Mouse (Mus musculus) midbrain, embryonic 16.5 days (tissue): ENCODE measurements around the gene Sept9. TPM values are rescaled to one million over a fixed set of nuclear protein-coding genes. Genes with fewer than 3 reads are reported as not detected.
A peak's percentile ranks its signal among the peaks of the same experiment; 100 is the strongest.

Experiments used
- ATAC-seq: fragments of 200-750 bp; cut with Nextera tagmentation; 2 replicates; pipeline ENCODE4 v1.8.0; 2017; ENCODE audit warnings: moderate TSS enrichment
- H3K27ac ChIP-seq: fragments of 300-500 bp; sonication (generic); 2 replicates; pipeline ENCODE4 v1.5.1; 2014; ENCODE audit warnings: mild to moderate bottlenecking, low read length, mixed read lengths
- H3K27me3 ChIP-seq: fragments of 300-500 bp; sonication (generic); 2 replicates; pipeline ENCODE4 v1.6.1; 2014; ENCODE audit warnings: low read depth, low read length, mixed read lengths; ENCODE audit not compliant: control insufficient read depth, insufficient read depth
- H3K36me3 ChIP-seq: fragments of 300-500 bp; sonication (generic); 2 replicates; pipeline ENCODE4 v1.6.1; 2014; ENCODE audit warnings: mild to moderate bottlenecking, low read length, moderate library complexity, mixed read lengths; ENCODE audit not compliant: control insufficient read depth, insufficient read depth
- H3K4me1 ChIP-seq: fragments of 300-500 bp; sonication (generic); 2 replicates; pipeline ENCODE4 v1.6.1; 2014; ENCODE audit warnings: mild to moderate bottlenecking, low read length, mixed read lengths; ENCODE audit not compliant: control insufficient read depth, insufficient read depth
- H3K4me2 ChIP-seq: fragments of 300-500 bp; sonication (generic); 2 replicates; pipeline ENCODE4 v1.6.1; 2014; ENCODE audit warnings: mild to moderate bottlenecking, low read length, mixed read lengths
- H3K4me3 ChIP-seq: fragments of 300-500 bp; sonication (generic); 2 replicates; pipeline ENCODE4 v1.5.1; 2014; ENCODE audit warnings: low read depth, mild to moderate bottlenecking, low read length, moderate library complexity, mixed read lengths
- H3K9ac ChIP-seq: fragments of 300-500 bp; sonication (generic); 2 replicates; pipeline ENCODE4 v1.6.1; 2014; ENCODE audit warnings: low read depth, low read length, mixed read lengths
- H3K9me3 ChIP-seq: fragments of 300-500 bp; sonication (generic); replicated peaks from 2 replicates; pipeline ENCODE4 v1.6.1; 2014; ENCODE audit warnings: mild to moderate bottlenecking, low read length, mixed read lengths; ENCODE audit not compliant: control insufficient read depth, poor library complexity, severe bottlenecking
- WGBS: fragments of 180-500 bp; shearing (Covaris S2); extraction: QIAGEN DNeasy Blood & Tissue Kit; methylation state at CpG from one replicate; pipeline ENCODE4 v1.1.7; 2014; 5-methylcytosine and 5-hydroxymethylcytosine counted together
- polyA plus RNA-seq: library from polyadenylated mRNA; unstranded; fragments of >200 nt; fragmentation: Nextera tagmentation; extraction: Ambion mirVana; gene quantifications from 2 replicates; pipeline ENCODE4 v1.2.1, GENCODE M21; 2015

Sept9 gene
- polyA plus RNA-seq, 1 experiment from 2014 or later, result 103 TPM

GRCm38 (mm10) chr11:117347256-117347655, 147.8 kb downstream of the Sept9 start:
- Histone ChIP-seq H3K4me2 (no peak overlapping the region), H3K27ac (peak overlapping the region; percentile 48; the same call in 1 of the 2 replicates), H3K4me1 (peaks cover 53% of the 10 kb centered on the region), H3K4me3 (no peak overlapping the region), H3K9me3 (no peaks in the 10 kb centered on the region), H3K9ac (peak overlapping the region; percentile 45; the same call in 1 of the 2 replicates), H3K27me3 (no peaks in the 10 kb centered on the region), H3K36me3 (peaks cover 4% of the 10 kb centered on the region; the same call in 1 of the 2 replicates)
- ATAC-seq, result no peak
- 87% methylated on average over 4 of the region's 4 CpGs for WGBS

- no peak overlapping the region; the same call in 1 of the 2 replicates for H3K4me2 ChIP-seq
- H3K4me1 ChIP-seq, result peaks cover 53% of the 10 kb centered on the region
- H3K36me3 ChIP-seq, result peaks cover 11% of the 10 kb centered on the region
- H3K9ac ChIP-seq, result 0 out of 2 replicates have a peak overlapping the region, but pooled peaks have one; percentile 33
- no peak overlapping the region for H3K4me3 ChIP-seq
- no peak for ATAC-seq
- H3K9me3 ChIP-seq, result no peaks in the 10 kb centered on the region
- H3K27me3 ChIP-seq, result no peaks in the 10 kb centered on the region
- 53% methylated on average over 10 of the region's 10 CpGs for WGBS
- 0 out of 2 replicates have a peak overlapping the region, but pooled peaks have one; percentile 19 for H3K27ac ChIP-seq
Observed at GRCm38 (mm10) chr11:117348429-117349103, 149.1 kb downstream of the Sept9 start.

- Histone ChIP-seq H3K9me3 (no peaks in the 10 kb centered on the region), H3K36me3 (peaks cover 13% of the 10 kb centered on the region), H3K9ac (peak overlapping the region; percentile 41; the same call in 1 of the 2 replicates), H3K27me3 (no peaks in the 10 kb centered on the region), H3K4me1 (peaks cover 46% of the 10 kb centered on the region), H3K4me2 (no peak overlapping the region), H3K4me3 (no peak overlapping the region), H3K27ac (0 out of 2 replicates have a peak overlapping the region, but pooled peaks have one; percentile 19)
- no peak for ATAC-seq
- 42% methylated on average over 20 of the region's 20 CpGs for WGBS
Observed at GRCm38 (mm10) chr11:117349429-117350363, 150.2 kb downstream of the Sept9 start.

DNA sequence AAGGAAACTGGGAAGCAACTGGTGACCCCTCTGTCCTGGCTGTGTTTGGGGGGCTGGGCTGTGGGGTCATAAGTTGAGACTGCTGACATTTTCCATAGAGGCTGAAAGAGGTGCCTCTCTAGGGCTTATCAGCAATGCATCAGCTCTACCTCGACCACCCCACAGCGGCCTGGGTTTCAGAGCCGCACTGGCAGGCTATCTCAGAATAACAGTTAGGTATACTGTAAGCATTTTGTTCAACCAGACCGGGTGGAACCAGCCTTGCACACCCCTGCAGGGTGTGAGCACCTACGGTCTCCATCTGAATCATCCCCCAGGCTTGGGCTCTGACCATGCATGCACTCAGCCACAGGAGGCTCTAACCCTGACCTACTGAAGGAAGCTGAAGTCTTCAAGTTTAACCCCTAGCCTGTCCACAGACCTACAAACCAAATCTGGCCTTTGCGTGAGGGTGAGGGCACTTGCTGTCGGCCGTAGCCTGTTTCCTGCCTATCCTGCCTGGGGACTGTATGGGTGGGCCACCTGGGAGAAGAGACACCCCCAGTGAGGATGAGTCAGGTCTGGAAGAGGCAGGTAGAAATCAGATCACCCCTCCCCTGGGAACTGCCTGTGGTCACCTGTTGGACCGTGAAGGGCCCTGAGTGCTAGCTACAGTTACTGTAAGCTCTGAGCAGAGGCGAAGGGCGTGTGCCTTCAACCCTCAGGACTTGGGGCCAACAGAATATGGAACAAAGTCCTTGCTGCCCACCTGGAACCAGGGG, 151.2 kb downstream of the Sept9 start:
- no peak overlapping the region for H3K9ac ChIP-seq
- H3K4me3 ChIP-seq, result no peak overlapping the region
- H3K9me3 ChIP-seq, result no peaks in the 10 kb centered on the region
- H3K4me1 ChIP-seq, result peaks cover 37% of the 10 kb centered on the region
- WGBS, result 86% methylated on average over 11 of the region's 11 CpGs
- no peak overlapping the region for H3K27ac ChIP-seq
- no peak for ATAC-seq
- no peaks in the 10 kb centered on the region for H3K27me3 ChIP-seq
- peaks cover 23% of the 10 kb centered on the region for H3K36me3 ChIP-seq
- H3K4me2 ChIP-seq, result no peak overlapping the region

DNA sequence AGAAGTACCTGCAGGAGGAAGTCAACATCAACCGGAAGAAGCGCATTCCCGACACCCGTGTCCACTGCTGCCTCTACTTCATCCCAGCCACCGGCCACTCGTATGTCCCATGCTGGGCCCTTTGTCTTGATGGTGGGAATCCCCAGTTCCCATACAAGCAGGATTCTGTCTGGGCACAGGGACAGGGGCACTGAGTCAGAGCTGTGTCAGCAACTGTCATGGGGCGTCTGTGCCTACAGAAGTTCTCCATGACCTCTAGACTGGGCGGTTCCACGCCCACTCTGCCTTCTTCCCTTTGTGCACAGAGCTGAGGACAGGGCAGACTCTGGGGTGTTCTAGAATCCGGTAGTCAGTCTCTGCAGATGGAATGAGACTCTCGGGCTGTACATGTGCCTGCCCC, 153.7 kb downstream of the Sept9 start:
- H3K36me3 ChIP-seq, result peaks cover 38% of the 10 kb centered on the region
- H3K4me2 ChIP-seq, result no peak overlapping the region
- H3K9me3 ChIP-seq, result no peaks in the 10 kb centered on the region
- no peak overlapping the region for H3K9ac ChIP-seq
- 88% methylated on average over 11 of the region's 11 CpGs for WGBS
- no peak for ATAC-seq
- no peaks in the 10 kb centered on the region for H3K27me3 ChIP-seq
- no peak overlapping the region for H3K4me3 ChIP-seq
- peaks cover 17% of the 10 kb centered on the region for H3K4me1 ChIP-seq
- H3K27ac ChIP-seq, result no peak overlapping the region

DNA sequence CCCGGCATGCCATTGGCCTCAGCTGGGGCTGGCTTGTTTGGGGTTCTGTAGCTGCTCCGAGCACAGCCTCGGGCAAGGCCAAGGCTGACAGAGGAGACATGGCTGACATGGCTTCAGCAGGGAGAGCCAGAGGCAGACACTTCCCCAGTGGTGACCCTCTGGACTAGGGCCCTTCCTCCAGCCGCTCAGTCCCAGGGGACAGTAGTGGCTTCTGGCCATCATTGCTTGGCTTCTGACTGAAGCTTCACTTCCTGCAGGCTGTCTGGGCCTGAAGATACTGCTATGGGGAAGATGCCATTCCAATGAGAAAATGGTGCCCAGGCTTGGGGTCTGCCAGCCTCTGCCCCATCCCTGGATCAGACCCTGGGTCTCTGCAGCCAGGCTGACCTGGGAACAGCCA, 154.6 kb downstream of the Sept9 start:
- ATAC-seq, result no peak
- WGBS, result 92% methylated on average over 4 of the region's 4 CpGs
- Histone ChIP-seq H3K4me3 (no peak overlapping the region), H3K36me3 (peaks cover 40% of the 10 kb centered on the region), H3K9ac (no peak overlapping the region), H3K27me3 (no peaks in the 10 kb centered on the region), H3K4me2 (no peak overlapping the region), H3K27ac (no peak overlapping the region), H3K4me1 (peaks cover 8% of the 10 kb centered on the region), H3K9me3 (no peaks in the 10 kb centered on the region)

- Histone ChIP-seq H3K4me2 (no peak overlapping the region), H3K9ac (no peak overlapping the region), H3K27me3 (no peaks in the 10 kb centered on the region), H3K4me3 (no peak overlapping the region), H3K9me3 (no peaks in the 10 kb centered on the region), H3K36me3 (peaks cover 44% of the 10 kb centered on the region), H3K27ac (no peak overlapping the region), H3K4me1 (no peaks in the 10 kb centered on the region)
- WGBS, result 76% methylated on average over 3 of the region's 3 CpGs
- ATAC-seq, result no peak
Observed at GRCm38 (mm10) chr11:117356937-117357336, 157.5 kb downstream of the Sept9 start.

DNA sequence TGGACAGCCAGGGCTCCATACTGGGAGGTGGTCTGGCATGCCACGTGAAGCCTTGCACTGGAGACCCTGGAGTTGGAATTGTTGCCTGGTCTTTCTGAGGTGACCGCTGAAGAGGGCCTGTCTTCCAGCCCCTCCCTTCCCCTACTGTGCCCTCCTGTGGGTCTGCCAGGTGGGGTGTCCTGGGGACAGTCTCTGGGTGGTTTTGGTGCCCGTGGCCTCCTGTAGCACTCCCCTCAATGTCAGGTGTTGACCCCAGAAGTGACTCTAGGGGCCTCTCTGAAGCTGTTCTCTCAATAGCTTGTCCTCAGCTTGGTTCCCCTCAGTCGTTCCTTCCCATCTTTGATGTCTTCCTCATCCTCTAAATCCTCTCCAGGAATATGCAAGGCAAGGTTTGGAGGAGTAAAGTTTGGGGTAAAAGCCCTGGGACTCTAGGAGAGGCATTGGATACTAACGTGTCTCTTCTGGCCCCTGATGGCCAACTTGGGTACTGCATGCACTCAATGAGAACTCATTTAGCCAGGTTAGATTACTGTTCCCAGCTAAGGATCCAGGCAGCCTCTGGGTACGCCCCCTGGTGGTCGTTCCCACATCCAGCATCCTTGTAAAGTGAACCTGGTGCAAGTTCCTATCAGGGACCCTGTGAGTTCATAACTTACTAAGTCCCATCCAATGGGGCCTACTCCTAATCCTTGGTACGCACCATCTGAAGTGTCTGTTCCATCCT, 158.6 kb downstream of the Sept9 start:
- Histone ChIP-seq H3K27ac (no peak overlapping the region), H3K27me3 (no peaks in the 10 kb centered on the region), H3K36me3 (peaks cover 39% of the 10 kb centered on the region), H3K9ac (no peak overlapping the region), H3K9me3 (no peaks in the 10 kb centered on the region), H3K4me2 (no peak overlapping the region), H3K4me3 (no peak overlapping the region), H3K4me1 (no peaks in the 10 kb centered on the region)
- peak; percentile 57 for ATAC-seq
- WGBS, result 37% methylated on average over 8 of the region's 8 CpGs
